Mouse (Mus musculus) thymus, postnatal 36 days (tissue): Measurements from ENCODE around the gene Cyren.
A peak's percentile ranks its signal among the peaks of the same experiment; 100 is the strongest.

Source experiments
- DNase-seq, 2 experiments: peaks; one replicate each; pipeline ENCODE4 v3.0.0; 2022; ENCODE audit warnings: mixed read lengths in 2 of 2

Cyren gene

DNA sequence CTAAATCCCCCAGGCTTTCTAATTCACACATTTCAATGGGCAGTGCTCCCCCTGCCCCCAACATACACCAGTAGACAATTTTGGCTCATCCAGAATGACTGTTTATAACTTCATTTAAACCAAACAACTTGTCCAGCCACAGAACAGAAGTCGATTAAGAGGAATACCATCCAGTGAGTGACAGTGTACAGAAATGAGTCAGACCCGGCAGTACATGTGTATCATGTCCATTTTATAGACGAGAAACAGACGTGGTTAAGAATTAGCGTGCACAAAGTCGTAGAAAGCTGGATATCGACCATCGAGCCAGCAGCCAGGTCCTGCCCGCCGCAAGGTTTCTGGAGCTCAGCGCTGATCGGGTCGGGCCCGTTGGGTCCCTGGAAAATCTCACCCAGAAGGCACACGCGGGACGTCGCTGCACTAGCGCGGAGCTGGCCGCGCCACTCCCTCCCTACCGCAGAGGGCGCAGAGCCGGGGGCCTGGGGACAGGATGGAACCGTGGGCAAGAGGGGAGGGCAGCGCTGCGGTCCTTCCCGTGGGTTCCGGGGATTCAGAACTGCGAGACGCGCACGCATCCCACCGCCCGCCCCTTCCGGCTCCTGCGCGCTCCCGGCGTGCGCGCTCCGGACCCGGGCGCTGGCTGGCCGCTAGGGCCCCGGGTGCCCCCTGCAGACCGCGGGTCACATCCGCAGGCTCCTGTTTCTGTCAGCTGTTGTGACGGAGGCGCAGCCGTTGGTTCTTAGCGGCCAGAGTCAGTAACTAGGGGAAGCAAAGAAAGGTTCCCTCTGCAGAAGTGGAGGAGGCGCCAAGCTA lies at the start of gene Cyren:
Gene Cyren (minus strand): TSS at position 552 of the 813 bp plus-strand sequence.
- peak; percentile 94 to 96 for DNase-seq

DNA sequence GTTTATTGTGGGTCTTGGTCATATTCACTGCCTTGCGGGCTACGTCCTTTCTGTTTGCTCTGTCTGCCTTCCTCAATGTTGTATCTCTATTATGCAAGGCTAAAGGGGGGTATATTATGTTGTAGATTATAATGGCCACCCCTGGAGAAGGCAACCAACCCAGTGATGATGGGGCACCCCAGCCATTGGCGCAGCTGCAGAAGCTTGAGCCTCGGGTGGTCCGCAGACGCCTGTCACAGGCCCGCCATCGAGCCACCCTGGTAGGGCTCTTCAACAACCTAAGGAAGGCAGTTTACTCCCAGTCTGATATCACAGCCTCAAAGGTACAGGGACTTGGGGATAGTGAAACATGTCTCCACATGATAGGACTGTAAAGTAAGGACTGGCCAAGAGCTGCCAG lies 49.7 kb upstream of the Cyren start:
- DNase-seq, result no peak

DNA sequence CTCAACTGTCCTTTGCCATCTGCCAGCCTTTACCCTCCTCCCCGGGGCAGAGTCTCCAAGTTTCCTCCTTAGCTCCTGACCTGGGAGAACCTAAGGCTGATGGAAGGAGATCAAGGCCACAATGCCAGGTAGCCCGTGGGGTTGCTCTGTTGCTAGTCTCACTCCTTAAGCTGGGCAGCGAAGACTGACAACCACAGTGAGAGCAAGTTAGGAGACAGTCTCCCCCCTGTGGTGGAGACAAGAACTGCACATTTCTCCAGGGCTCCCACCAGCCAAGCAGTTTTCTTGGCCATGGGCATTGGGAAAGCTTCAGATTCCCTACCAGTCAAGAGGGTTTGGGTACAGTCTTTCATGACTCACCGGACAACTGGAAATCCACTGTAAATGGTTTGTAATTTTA lies 49.3 kb upstream of the Cyren start:
- peak; percentile 62 to 68 for DNase-seq

DNA sequence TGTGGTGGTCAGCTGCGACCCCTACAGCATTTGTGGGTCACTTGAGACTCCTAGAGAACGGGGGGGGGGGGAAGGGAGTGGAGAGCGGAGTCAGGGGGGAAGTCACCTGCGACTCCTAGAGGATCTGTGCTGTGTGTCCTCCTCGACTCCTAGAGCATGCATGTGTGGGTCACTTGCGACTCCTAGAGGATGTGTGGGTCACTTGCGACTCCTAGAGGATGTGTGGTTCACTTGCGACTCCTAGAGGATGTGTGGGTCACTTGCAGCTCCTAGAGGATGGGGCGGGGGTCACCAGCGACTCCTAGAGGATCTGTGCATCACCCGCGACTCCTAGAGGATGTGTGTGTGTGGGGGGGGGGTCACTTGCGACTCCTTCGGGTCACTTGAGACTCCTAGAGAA lies 44.1 kb upstream of the Cyren start:
- peak in 1 of 2 experiments; percentile 15 for DNase-seq

DNA sequence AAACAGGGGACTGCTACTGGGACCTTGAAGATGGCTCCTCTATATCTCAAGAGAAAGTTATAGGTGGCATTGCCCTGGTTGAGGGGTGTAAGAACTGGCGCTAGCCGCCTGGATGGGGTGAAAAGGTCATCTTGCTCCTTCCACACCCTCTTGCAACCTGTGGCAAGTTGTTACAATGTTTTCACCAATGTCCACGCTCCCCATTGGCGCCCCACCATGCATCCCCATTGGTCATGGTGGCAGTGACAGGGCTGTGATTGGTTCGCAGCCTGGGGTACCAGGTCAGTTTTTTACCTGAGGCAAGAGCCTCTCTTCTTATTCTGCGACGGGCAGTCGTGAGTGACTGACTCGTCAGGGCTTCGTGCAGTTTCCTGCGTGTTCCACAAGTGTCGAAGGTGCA lies 42.8 kb upstream of the Cyren start:
- DNase-seq, result no peak

DNA sequence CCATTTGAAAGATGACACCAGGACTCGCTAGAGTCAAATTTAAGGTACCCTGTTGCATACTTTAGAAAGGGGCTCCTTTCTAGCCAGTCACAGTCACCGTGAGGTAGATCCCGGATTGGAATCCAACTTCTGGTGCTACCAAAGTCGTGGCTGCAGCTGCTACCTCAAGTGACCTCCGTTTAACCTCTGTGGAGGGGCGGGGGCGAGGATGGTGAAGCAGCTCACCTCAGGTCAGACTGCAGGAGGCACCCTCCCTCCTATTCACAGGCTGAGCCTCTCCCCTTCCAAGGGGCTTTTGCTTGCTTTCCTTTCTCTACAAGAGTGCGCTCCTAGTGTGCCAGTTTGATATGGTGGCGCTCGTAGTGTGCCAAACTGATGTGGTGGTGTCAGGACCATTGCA lies 42.1 kb upstream of the Cyren start, which contains the start of gene Stra8:
Gene Stra8 (plus strand): TSS at position 208 of the 400 bp plus-strand sequence.
- DNase-seq, result no peak

DNA sequence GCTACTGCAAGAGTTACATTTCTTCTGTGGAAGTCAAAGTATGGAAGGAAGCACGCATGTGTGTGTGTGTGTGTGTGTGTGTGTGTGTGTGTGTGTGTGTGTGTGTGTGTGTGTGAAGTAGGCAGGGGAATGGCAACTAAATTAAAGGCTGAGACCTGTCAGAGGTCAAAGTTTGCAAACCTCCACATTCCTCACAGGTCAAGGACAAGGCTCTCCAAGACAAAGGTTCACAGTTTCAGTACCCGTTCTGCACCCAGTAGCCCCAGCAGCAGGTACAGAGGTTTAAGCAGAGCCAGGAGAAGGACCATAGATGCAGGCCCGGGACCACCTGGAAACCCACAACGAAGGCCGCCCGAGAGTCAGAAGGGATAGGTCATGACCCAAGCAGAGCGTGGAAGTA lies 41.3 kb upstream of the Cyren start:
- no peak for DNase-seq

DNA sequence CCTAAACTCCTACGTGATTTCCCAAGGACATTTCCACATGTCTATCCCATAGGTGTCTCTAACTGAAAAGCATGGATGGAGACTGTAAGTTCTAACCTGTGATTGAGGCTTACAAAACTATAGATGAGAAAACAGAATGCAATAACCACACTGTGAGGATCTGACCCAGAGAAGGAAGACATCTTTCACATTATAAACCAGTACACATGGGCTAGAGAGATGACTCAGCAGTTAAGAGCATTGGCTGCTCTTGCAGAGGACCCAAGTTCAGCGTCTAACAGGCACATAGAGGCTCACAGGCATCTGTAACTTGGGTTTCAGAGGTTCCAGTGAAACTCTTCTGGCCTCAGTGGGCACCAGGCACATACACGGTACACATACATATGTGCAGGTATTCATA lies 36.6 kb upstream of the Cyren start:
- DNase-seq, result no peak

DNA sequence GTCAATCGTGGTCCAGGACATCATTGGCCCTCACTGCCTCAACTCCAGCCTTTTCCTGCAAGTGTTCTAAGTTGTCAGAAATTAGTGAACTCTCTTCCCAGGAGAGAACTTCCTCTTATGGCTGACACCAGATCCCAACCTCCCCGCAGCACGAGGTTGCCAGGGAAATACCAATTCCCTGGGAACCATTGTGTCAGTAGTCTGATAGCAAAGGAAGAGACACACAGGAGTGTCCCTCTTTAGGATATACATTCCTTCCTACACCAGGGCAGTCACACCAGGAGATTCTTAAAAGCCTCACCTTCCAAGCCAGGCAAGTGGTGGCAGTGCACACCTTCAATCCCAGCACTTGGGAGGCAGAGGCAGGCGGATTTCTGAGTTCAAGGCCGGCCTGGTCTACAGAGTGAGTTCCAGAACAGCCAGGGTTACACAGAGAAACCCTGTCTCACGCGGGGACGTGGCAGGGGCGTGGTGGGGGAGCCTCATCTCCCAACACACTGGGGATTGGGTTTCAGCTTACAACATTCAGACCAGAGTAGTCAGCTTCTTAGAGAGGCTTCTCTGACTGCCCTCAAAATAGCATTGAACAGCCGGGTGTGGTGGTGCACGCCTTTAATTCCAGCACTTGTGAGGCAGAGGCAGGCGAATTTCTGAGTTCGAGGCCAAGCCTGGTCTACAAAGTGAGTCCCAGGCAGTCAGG lies 35.6 kb upstream of the Cyren start:
- DNase-seq, result no peak

DNA sequence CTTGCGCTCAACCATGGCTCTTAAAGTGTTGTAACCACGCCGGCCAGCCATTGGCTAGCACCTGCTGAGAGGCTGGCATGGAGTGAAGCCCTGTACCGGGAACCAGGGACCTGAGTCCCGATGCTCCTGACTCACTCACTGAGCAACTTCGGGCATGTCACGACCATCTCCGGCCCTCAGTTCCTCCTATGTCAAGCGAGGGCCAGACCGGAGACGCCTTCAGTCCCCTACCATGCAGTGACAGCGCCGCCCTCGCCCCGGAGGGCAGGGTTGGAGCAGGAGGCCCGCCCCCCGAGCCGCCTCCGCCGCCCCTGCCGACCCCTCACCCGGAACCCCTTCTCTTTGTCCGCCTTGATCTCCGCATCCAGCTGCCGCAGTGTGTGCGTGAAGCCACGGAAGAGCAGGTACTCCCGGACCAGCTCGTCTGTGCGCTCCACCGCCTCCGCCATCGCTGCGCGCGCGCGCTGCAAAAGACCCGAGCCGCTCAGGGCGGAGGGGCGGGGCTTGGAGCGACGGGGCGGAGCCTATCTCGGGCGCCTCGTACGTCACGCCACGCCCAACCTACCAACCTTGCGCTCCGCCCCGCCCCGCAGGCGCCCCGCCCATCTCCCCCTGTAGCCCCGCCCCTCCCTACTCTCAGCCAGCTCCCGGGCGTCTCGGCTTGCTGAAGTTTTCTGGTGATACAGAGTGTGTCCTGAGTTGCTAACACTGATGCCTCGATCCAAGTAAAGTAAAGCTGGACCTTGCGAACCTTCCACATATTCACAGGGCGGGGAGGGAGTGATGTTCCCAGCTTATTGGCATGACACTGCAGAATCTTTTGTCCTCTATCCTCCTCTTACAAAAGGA lies 32.7 kb upstream of the Cyren start, which contains the start of gene Wdr91:
Gene Wdr91 (minus strand): TSS at position 506 of the 849 bp plus-strand sequence.
- DNase-seq, result peak; percentile 91 to 95

DNA sequence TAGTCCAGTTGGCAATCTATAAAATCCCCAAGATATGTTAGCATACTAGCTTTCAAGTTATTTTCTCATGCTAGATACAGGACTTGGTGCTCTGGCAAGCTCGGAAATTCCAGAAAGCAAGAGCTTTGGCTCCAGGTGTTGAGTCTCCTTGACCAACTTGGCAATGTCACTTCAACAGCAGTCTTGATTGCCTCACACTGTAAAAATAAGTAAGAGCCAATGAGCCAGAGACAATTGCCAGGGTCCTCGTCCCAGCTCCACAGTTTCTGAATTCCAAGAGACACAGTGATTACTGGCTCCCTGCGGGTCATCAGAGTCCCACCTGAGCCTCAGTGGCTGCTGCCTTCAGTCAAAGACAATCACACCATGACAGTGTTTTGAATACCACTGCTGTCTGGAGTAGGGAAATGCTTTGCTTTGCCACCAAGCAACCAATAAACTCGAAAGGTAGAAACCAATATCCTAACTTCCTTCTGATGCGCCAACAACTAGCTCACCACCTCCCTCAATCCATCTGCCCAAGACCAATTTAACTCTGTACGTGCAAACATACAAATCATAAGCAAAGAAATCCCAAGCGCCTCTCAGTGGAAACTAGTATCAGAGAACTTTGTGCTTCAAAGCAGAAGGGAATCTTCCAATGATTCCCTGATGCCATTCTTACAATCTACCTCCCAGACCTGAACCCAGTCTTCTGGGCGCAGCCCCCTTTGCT lies 31.9 kb upstream of the Cyren start:
- no peak for DNase-seq

DNA sequence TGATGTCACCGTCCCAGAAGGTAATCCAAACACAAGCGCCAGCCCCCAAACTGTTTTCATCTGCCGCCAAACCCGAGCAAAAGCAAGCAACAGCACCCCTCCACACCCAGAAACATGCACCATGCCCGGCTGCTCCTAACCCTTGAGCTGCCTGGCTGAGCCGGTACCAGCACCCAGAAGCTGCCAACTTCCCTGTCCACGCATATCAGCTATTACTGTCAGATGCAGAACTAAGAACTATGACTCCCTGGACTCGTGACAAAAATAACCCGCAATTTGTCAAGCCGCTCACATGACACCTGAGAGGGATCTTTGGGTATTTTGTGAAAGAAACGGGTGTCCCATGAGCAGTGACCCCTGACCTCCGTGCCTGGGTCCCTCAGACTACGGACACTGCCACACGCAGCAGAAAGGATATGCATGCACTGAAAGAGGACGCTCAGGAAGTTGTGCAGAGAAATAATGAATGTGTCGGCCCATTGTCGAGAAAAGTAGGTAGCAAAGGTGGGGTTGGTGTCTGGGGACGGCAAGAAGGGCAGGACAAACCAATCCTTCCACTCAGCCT lies 29.9 kb upstream of the Cyren start:
- DNase-seq, result no peak

DNA sequence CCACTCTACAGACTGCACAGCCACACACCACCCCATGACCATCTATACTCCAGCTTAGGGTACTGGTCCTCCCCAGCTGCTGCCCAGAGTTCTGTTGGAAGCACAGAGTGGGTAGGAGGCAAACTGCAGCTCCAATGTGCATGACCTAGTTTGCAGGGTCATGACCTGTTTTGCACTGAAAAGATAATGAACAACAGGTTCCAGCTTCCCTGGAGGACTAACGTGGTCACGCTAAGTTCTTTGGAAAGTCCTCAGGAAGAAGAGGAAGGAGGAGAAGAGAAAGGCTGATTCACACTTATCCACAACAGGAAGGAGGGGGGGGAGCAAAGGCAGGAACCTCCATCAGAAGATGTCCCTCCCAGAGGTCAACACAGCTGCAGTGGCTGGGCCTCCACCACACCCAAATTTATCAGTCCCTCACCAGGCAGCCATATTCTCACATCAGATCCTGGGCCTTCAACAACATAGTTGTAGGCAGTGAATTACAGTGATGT lies 29.3 kb upstream of the Cyren start:
- DNase-seq, result no peak

DNA sequence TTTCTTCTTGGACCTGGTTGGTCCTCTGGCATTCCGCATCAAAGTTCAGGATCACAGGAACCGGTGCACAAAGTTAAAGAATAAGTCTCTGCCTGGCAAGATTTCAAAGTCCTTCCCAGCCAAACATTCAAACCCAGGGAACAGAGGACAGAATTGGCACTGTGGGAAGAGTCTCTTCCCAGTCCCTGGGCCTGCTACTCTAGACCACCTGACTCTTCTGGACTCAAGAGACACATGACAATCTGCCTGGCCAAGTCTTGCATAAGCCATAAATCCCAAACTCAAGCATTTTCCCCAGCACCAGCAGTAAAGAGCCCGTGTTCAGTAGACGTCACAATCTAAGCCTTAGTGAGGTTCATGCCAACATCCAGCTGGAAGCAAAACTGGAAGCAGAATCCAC lies 28.8 kb upstream of the Cyren start:
- DNase-seq, result no peak

DNA sequence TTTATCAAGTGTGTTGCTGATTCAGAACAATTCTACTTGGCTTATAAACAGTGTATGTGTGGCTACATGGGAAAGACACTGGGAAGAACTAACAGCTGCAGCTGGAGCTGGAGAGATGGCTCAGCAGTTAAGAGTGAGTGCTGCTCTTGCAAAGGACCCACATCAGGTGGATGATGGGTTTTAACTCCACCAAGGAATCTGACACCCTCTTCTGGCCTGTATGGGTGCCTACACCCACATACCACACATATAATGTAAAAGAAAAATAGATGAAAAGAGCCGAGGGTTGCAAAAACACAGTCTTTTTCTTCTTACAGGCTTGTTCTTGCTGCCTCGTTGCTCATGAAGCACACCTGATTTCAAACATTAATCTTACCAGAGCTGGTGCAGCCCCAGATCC lies 28.3 kb upstream of the Cyren start:
- DNase-seq, result no peak

DNA sequence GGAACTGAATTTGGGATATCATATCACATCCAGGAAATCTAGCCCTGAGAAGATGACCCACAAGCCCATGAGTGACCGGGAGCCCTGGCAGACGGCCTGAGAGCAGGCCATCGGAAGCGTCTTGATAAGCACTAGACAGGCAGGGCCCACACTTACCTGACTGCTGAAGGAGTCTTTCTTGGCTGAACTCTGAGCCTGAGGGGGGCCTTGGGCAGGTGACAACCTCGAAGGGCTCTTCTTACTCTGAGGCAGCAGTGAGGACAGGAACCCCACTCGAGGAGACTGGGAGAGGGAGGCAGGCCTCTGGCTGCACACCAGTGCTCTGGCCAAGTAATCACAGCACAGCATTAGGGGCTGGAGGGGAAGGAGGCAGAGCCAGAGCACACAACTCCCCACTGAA lies 26.5 kb upstream of the Cyren start:
- no peak for DNase-seq

DNA sequence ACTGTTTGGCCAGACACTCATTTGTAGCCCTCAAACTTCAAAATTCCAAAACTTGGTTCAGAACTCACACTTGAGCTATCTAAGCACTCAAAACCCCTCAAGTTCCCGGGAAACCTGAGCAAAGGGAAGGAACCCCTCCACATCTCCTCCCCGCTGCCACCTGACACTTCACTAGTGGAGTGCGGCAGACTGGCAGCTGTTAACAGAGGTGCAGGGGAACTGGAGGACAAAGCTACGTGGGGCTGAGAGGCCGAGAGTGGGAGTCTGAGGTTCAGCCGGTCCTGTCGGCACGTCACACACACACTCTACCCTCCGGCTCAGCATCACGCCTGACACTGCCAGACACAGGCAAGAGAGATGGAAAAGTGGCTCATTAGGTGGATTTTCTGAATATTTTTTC lies 26.0 kb upstream of the Cyren start:
- DNase-seq, result no peak

DNA sequence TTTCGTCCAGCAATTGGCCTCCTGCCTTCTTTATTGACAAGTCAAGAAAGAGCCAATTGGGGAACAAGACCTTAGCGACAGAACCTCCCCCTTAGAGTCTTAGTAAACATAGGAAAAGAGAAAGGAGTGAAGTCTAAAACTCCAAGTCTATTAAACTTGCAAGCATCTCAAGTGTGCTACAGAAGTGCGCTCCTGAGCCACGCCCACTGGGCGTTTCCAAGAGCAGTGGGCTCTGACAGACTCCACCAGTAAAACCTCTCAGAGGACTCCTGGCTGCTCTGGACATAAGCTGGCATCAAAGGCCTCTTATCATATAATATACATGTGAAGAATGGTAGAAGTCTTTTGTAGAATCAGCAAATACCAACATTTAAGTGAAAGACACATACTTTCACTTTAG lies 25.6 kb upstream of the Cyren start:
- no peak for DNase-seq

DNA sequence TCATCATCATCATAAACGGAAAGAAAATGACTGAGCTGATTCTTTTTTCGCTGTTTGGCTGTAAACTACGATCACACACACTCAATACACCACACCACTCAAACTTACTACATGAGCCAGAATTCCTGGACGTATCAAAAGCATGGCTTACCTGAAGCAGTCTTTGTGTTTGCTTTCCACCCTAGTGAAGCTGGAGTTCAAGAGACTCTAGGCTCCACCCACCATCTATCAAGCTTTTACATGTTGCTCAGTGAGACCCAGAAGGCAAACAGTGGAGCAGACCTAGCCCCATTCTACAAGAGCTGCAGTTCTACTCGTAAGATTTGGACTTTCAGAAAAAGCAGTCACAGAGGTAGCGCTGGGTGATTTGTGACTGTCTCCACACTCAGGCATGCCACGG lies 24.7 kb upstream of the Cyren start:
- DNase-seq, result no peak

DNA sequence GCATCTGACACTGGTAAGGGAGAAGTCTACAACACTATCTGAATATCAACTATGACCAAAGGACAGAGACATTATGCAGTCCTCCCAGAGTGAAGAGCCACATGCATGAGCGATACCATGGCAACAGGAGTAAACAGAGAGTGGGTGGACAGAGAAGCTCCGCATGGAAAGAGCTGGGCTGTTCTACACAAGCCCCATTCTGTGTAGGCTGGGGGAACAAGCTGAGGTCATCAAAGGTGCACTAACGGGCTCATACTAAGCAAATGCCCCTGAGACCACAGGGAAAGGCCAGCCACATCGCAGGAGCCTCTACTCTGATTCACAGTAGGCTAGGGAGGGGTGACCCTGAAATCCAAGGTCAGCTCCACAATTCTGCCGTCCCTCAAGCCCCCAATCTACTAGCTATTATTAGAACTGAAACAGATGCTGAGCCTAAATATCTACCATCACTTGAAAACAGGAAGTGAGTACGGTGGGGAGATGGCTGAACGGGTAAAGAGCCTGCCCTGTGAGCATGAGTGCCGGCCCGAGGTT lies 24.1 kb upstream of the Cyren start:
- DNase-seq, result no peak

DNA sequence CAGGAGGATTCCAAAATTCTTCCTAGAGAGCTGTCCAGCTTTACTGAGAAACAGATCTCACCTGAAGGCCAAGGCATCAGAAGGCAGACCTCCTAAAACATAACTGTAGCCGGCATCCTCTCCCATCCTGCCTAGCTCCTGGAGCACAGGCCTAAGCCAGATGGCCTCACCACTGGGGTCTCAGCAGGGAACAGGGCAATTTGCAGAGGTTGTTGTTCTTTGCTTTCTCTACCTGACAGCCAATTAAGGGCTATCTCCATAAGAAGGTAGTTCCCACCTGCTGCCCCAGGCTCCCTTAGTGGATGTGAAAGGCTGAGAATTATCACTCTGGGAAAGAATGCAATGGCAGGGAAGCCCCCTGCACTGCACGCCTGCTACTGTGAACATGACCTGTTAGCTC lies 23.1 kb upstream of the Cyren start:
- DNase-seq, result no peak

DNA sequence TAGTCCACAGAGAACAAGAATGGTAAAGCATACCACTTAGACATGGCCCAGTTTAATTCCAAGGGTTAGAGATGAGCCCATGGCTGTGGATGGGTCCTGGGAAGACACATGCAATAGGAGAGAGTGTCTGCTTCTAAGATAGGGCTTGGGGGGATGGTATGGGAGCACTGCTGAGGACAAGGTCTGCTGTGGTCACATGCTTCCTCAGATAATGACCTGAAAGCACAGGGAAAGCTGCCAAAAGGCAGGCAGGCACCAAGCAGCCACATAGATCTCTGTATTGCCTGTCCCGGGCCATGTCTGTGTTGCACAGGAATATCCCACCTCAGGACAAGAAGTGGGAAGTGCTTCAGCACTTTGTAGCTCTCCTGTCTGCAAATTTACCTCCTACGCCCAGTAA lies 21.3 kb upstream of the Cyren start:
- DNase-seq, result no peak
